Mouse (Mus musculus) ES-E14 (cell line): ENCODE results near the gene Ercc4. TPM values are rescaled to one million over a fixed set of nuclear protein-coding genes. Genes with fewer than 3 reads are reported as not detected.

ENCODE experiments used
- DNase-seq: peaks from one replicate; pipeline ENCODE4 v3.0.0-alpha.2; 2013; ENCODE audit warnings: low read depth, low spot score
- H3K27ac ChIP-seq: 2 replicates; pipeline ENCODE4 v1.5.1; 2012; ENCODE audit warnings: low read depth, mild to moderate bottlenecking, low read length, moderate library complexity, mixed read lengths; ENCODE audit not compliant: poor library complexity, insufficient read depth, severe bottlenecking
- H3K36me3 ChIP-seq: 2 replicates; pipeline ENCODE4 v1.6.1; 2012; ENCODE audit warnings: mild to moderate bottlenecking, low read length, moderate library complexity, mixed read lengths; ENCODE audit not compliant: control insufficient read depth, poor library complexity, insufficient read depth, severe bottlenecking
- H3K4me1 ChIP-seq, 2 experiments: fragments of 150-350 bp in 1 of 2; sonication (generic) in 1 of 2; 2 replicates each; pipeline ENCODE4 v1.6.1; 2012; ENCODE audit warnings: low read length in 2 of 2, mild to moderate bottlenecking in 1 of 2, mixed read lengths in 1 of 2; ENCODE audit not compliant: control insufficient read depth in 2 of 2, insufficient read depth in 2 of 2, poor library complexity in 1 of 2
- H3K4me3 ChIP-seq, 2 experiments: fragments of 150-350 bp in 1 of 2; sonication (generic) in 1 of 2; 2 replicates each; pipeline ENCODE4 v1.5.1; 2012; ENCODE audit warnings: low read length in 2 of 2, low read depth in 1 of 2, mild to moderate bottlenecking in 1 of 2, mixed read lengths in 1 of 2; ENCODE audit not compliant: insufficient read depth in 1 of 2, poor library complexity in 1 of 2, severe bottlenecking in 1 of 2
- H3K9ac ChIP-seq: 2 replicates; pipeline ENCODE4 v1.6.1; 2012; ENCODE audit warnings: low read depth, mild to moderate bottlenecking, low read length, mixed read lengths; ENCODE audit not compliant: poor library complexity, insufficient read depth, severe bottlenecking
- H3K9me3 ChIP-seq: fragments of 150-350 bp; sonication (generic); 2 replicates; pipeline ENCODE4 v1.6.1; 2012; ENCODE audit warnings: low read depth, mild to moderate bottlenecking, low read length; ENCODE audit not compliant: control insufficient read depth, insufficient read depth
- CHD2 ChIP-seq: IDR thresholded peaks from 2 replicates; pipeline ENCODE4 v1.6.1; 2014; ENCODE audit warnings: mild to moderate bottlenecking, low read depth, low read length, inconsistent platforms
- HCFC1 ChIP-seq: IDR thresholded peaks from 2 replicates; pipeline ENCODE4 v1.6.1; 2012; ENCODE audit warnings: low read length, inconsistent platforms, borderline replicate concordance; ENCODE audit not compliant: insufficient read depth
- MAFK ChIP-seq: IDR thresholded peaks from 2 replicates; pipeline ENCODE4 v1.6.1; 2014; ENCODE audit warnings: mild to moderate bottlenecking, low read depth, low read length, inconsistent platforms; ENCODE audit not compliant: insufficient read depth
- ZC3H11A ChIP-seq: IDR thresholded peaks from 2 replicates; pipeline ENCODE4 v1.6.1; 2012; ENCODE audit warnings: low read depth, mild to moderate bottlenecking, inconsistent platforms, low read length, borderline replicate concordance
- ZNF384 ChIP-seq: IDR thresholded peaks from 2 replicates; pipeline ENCODE4 v1.6.1; 2012; ENCODE audit warnings: low read depth, low read length, inconsistent platforms
- in situ Hi-C, 2 experiments: fragments of 600-800 bp; cut with MboI; formaldehyde crosslinking; loops; one replicate each; pipeline ENCODE4 v1.15.1; 2025; ENCODE audit warnings: low sequenced_read_pairs in 2 of 2, inconsistent platforms in 1 of 2; ENCODE audit not compliant: unreplicated experiment in 2 of 2
- total RNA-seq: library from RNA; depleted of rRNA; stranded (reverse); fragments of 300-350 nt; gene quantifications from 2 replicates; pipeline ENCODE4 v1.2.3, GENCODE M21; 2012; rRNA removed

The Ercc4 gene
- 18.2 and 21.4 TPM in 2 replicates for total RNA-seq

DNA sequence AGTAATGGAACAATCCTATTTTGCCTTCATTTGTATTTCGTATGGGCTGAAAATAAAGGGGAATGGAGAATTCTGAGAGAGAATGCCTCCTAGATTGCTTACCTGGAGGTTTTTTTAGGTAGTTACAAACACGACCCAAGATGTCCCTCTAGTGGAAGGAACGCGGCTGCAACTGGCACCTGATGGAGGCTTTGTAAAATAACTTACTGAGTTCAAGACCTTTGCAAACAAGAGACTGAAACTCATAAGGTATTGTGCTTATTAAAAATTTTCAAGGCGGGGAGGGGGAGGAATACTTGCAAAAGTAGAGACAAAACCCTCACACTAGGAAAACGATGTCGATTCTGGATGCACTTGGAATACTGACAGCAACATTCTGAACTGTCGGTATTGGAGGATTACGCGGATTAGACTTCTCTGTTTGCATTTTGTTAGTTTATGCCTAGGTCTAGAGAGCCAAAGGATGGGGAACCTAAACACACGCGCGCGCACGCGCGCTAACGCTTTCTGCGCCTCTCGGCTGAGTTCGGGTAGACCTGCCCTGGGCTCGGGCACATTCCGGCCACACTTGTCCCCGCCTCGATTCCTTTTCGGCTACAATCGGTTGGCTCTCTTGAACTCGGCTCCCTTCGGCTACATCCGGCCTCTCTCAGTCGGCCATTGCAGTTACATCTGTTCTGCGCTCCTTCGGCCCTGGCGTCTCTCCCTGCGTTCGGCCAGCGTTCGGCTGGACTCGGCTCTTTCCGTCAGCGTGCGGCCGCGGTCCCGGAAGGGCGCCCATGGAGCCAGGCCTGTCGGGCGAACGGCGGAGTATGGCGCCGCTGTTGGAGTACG is at the start of gene Ercc4:
Gene Ercc4, plus strand, starts transcription at position 529 of the 834 bp plus-strand sequence.
- in situ Hi-C loops: no loop called here
- DNase-seq: peak; percentile 71
- H3K9ac ChIP-seq: peak within 1 kb of the TSS; percentile 93
- H3K4me1 ChIP-seq: 0 out of 4 replicates have a peak, but pooled peaks cover 0 to 2% of the 10 kb centered on the region in 2 experiments
- peaks cover 2% of the 10 kb centered on the region; the same call in 1 of the 2 replicates for H3K9me3 ChIP-seq
- peaks cover 11% of the 10 kb centered on the region for H3K36me3 ChIP-seq
- TF ChIP-seq MAFK: no peak
- no peak for TF ChIP-seq ZC3H11A
- no peak for TF ChIP-seq CHD2
- TF ChIP-seq HCFC1: peak; percentile 59; the same call in 1 of the 2 replicates
- peak; percentile 69 for TF ChIP-seq ZNF384
- peak within 1 kb of the TSS; percentile 83 to 91 for H3K4me3 ChIP-seq
- H3K27ac ChIP-seq: peak within 1 kb of the TSS; percentile 2; the same call in 1 of the 2 replicates

DNA sequence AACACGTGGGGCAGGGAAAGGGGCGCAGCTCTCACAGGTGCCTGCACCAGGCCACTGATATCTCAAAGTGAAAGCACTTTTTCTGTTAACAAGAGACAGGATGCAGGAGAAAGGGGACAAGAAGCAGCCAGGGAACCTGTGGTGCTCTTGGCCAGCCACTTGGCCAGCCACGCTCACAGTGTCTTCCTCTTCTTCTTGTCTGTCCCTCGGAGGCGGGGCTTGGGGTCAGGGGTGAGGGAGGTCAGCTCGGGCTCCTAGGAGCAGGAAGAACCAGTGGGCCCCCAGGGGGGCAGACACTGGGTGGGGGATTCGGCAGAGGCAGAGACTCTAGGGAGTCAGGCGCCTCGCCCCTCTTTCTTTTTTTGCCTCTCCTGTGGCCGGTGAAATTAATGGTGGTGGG is 48.4 kb upstream of the Ercc4 start:
- Histone ChIP-seq H3K9ac (peak overlapping the region; percentile 45), H3K4me1 (peaks cover 0 to 3% of the 10 kb centered on the region in 2 experiments; a peak in 2 of 4 replicates), H3K9me3 (no peaks in the 10 kb centered on the region), H3K36me3 (no peaks in the 10 kb centered on the region), H3K27ac (no peak overlapping the region), H3K4me3 (peak overlapping the region; percentile 51 to 59)
- no peak for TF ChIP-seq CHD2
- no peak for TF ChIP-seq MAFK
- no peak for TF ChIP-seq HCFC1
- TF ChIP-seq ZNF384: no peak
- no peak for TF ChIP-seq ZC3H11A
- in situ Hi-C loops: no loop called here
- no peak for DNase-seq

DNA sequence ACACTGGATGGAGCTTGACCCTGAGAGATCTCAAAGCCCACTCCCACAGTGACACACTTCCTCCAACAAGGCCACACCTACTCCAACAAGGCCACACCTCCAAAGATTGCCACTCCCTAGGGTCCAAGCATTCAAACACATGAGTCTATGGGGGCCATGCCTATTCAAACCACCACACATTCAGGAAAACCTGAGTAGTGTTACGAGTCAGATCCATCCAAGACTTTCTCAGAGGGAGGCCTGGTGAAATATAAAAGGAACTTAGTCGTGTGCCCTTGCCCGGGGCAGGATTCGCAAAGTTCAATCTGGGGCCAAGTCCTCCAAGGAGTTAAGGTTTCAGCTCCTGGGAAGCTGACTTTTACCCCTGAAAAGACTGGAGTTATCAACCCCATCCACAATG is 35.3 kb upstream of the Ercc4 start:
- Histone ChIP-seq H3K27ac (no peak overlapping the region), H3K36me3 (no peaks in the 10 kb centered on the region), H3K4me3 (no peak overlapping the region), H3K9me3 (no peaks in the 10 kb centered on the region), H3K4me1 (no peaks in the 10 kb centered on the region; a peak in 1 of 4 replicates), H3K9ac (no peak overlapping the region)
- no peak for TF ChIP-seq HCFC1
- no peak for TF ChIP-seq ZC3H11A
- no peak for TF ChIP-seq CHD2
- no peak for TF ChIP-seq MAFK
- TF ChIP-seq ZNF384: no peak
- in situ Hi-C loops: no loop called here
- DNase-seq: peak; percentile 47

DNA sequence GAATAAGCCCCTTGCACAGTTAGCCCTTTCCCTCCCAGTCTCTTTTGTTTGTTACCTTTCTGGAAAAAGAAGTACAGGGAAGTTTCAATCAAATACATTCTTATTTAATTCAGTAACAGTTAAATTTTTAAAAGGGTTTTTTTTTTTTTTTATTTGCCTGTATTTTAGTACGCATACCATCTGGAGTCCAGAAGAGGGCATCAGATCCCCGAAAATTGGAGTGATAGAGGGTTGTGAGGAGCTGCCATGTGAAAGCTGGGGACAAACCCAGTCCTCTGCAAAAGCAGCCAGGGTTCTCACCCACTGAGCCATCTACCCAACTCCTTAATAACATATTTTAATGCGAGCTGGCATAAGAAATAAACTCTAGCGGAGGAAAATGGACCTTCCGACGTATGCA is 29.3 kb upstream of the Ercc4 start:
- H3K9ac ChIP-seq: no peak overlapping the region
- in situ Hi-C loops: no loop called here
- no peak overlapping the region for H3K27ac ChIP-seq
- peaks cover 0 to 2% of the 10 kb centered on the region in 2 experiments; a peak in 2 of 4 replicates for H3K4me1 ChIP-seq
- no peak overlapping the region for H3K4me3 ChIP-seq
- no peak for DNase-seq
- H3K9me3 ChIP-seq: no peaks in the 10 kb centered on the region
- no peaks in the 10 kb centered on the region for H3K36me3 ChIP-seq
- TF ChIP-seq ZNF384 (peak; percentile 69; the same call in 1 of the 2 replicates), MAFK (no peak), HCFC1 (no peak), ZC3H11A (no peak), CHD2 (no peak)
